Mouse (Mus musculus) stomach, postnatal 0 days (tissue): Measurements from ENCODE around the gene Hspg2.

Experiments used
- CTCF ChIP-seq: IDR thresholded peaks from 2 replicates; pipeline ENCODE4 v1.5.1; 2016; ENCODE audit warnings: antibody characterized with exemption, low read depth, mild to moderate bottlenecking, moderate library complexity
- EP300 ChIP-seq: optimal IDR thresholded peaks from 2 replicates; pipeline ENCODE3; 2016; ENCODE audit warnings: antibody characterized with exemption

- no peak for TF ChIP-seq CTCF
- TF ChIP-seq EP300 = no peak
Observed at GRCm38 (mm10) chr4:137477611-137478010, 9.0 kb downstream of the Hspg2 start.
